ENCODE assay signal across 7 mouse cellular contexts in the genomic region with DNA sequence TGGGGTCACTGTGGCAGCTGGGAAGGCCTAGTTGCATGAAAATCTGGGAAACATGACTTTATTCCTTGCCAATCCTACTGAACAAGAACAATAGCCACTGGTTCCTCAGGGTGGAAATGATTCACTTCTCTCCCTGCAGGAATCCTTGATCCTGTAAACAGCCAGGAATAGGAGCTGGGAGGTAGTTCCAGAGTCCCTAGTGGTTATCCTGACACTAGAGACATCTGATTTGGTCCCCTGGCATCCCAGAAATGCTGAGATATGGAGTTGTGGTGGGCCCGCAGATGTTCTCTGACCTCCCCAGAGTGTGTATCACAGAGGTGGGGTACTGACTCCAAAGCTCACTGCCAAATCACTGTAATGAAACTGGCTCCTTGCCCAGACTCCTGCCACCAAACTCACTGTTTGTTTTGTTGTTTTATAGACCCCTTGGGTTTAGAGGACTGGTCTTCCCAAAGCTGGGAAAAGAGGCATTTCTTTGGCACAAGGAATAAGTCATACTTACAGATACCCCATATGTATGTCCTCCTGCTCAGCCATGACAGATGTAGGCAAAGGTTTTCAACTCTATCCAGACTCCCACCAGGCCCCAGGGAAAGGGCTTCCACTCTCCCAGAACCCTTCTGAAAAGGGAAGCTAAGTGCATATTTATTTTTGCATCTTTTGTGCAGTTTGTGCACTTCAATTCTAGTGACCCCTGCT. TPM values are rescaled to one million over a fixed set of nuclear protein-coding genes. Genes with fewer than 3 reads are reported as not detected.
DNase-seq lines count a peak whose midpoint lies in the region; ATAC-seq and TF ChIP-seq lines count a peak whose summit lies in the region.

No protein-coding gene starts in this region.

- no peak overlapping the region for H3K9ac ChIP-seq in embryonic facial prominence, embryonic 15.5 days

- no peaks in the 10 kb centered on the region for H3K27me3 ChIP-seq in embryonic facial prominence, embryonic 15.5 days

- TF ChIP-seq CTCF in left cerebral cortex, adult 2 months (IDR thresholded peaks at IDR 0.05), result no peak; the same call in none of the 2 replicates

- intact Hi-C loops in left cerebral cortex, adult 2 months (cut with DNase I), result no loop called here
- intact Hi-C loops in heart, postnatal 10 days (cut with DNase I), result no loop called here

- H3K4me3 ChIP-seq in left cerebral cortex, adult 2 months, result no peak overlapping the region
- H3K4me3 ChIP-seq in embryonic facial prominence, embryonic 15.5 days (replicated peaks), result no peak overlapping the region

- no peak for DNase-seq in left cerebral cortex, adult 2 months (ENCODE audit: extremely low spot score in 1 of 2, low spot score in 2 of 2)
- no peak for DNase-seq in left cerebral cortex, adult 18-20 months (ENCODE audit: low spot score in 2 of 2)
- peak; percentile 50 to 62 for DNase-seq in heart, postnatal 10 days
- peak; percentile 30 for DNase-seq in lung, postnatal 36 days
- DNase-seq in thymus, postnatal 4 days, result no peak
- no peak for DNase-seq in urinary bladder, postnatal 14 days (ENCODE audit: low spot score)

- no peaks in the 10 kb centered on the region for H3K9me3 ChIP-seq in embryonic facial prominence, embryonic 15.5 days (replicated peaks)

- H3K36me3 ChIP-seq in embryonic facial prominence, embryonic 15.5 days, result peaks cover under 1% of the 10 kb centered on the region; the same call in 1 of the 2 replicates

- H3K4me1 ChIP-seq in embryonic facial prominence, embryonic 15.5 days, result 0 out of 2 replicates have a peak, but pooled peaks cover 7% of the 10 kb centered on the region

- H3K27ac ChIP-seq in left cerebral cortex, adult 2 months, result peak overlapping the region; percentile 54
- H3K27ac ChIP-seq in embryonic facial prominence, embryonic 15.5 days (replicated peaks), result 0 out of 2 replicates have a peak overlapping the region, but pooled peaks have one; percentile 34

- 66% methylated on average over 1 of the region's 1 CpGs for WGBS in embryonic facial prominence, embryonic 15.5 days

- no peak for ATAC-seq in embryonic facial prominence, embryonic 15.5 days (ENCODE audit: insufficient number of reproducible peaks, low FRiP score, low TSS enrichment, low read depth)

- no peak overlapping the region for H3K4me2 ChIP-seq in embryonic facial prominence, embryonic 15.5 days (replicated peaks)

RNA-seq across cellular contexts. Expression of a gene that starts 40.6 kb away (rescaled TPM):
- 10 to 100 TPM; 95.0 to 97.9 TPM for total RNA-seq in left cerebral cortex, adult 2 months (2021)
- 10 to 100 TPM; 73.3 to 76.6 TPM for total RNA-seq in left cerebral cortex, adult 18-20 months (2021)
- polyA plus RNA-seq in embryonic facial prominence, embryonic 15.5 days (2015; fragmentation: Nextera tagmentation; extraction: Ambion mirVana), result 11.0 and 11.5 TPM in 2 replicates
- 10 to 100 TPM; 25.5 to 34.6 TPM for total RNA-seq in heart, postnatal 10 days (2021)

Comparison
In these comparisons a context has a peak if more than half of its experiments do, and no peak if none do; other contexts are left out.
1. DNase-seq: peak in heart, postnatal 10 days (2 of 2) and lung, postnatal 36 days (single experiment); none in left cerebral cortex, adult 2 months (0 of 2), left cerebral cortex, adult 18-20 months (0 of 2), thymus, postnatal 4 days (single experiment) and urinary bladder, postnatal 14 days (single experiment).